Mouse (Mus musculus) spleen, adult 2 months (tissue): ENCODE data around the gene Park7.

Source experiments
- CTCF ChIP-seq: fragments of 200-500 bp; IDR thresholded peaks from 2 replicates; pipeline ENCODE4 v1.5.1; 2011; ENCODE audit warnings: mild to moderate bottlenecking, inconsistent platforms; ENCODE audit not compliant: insufficient read depth, insufficient read length, insufficient replicate concordance; ENCODE audit errors: extremely low read depth
- POLR2A ChIP-seq: fragments of 200-500 bp; IDR thresholded peaks from 2 replicates; pipeline ENCODE4 v1.6.1; 2011; ENCODE audit warnings: low read depth, low read length, inconsistent platforms

DNA sequence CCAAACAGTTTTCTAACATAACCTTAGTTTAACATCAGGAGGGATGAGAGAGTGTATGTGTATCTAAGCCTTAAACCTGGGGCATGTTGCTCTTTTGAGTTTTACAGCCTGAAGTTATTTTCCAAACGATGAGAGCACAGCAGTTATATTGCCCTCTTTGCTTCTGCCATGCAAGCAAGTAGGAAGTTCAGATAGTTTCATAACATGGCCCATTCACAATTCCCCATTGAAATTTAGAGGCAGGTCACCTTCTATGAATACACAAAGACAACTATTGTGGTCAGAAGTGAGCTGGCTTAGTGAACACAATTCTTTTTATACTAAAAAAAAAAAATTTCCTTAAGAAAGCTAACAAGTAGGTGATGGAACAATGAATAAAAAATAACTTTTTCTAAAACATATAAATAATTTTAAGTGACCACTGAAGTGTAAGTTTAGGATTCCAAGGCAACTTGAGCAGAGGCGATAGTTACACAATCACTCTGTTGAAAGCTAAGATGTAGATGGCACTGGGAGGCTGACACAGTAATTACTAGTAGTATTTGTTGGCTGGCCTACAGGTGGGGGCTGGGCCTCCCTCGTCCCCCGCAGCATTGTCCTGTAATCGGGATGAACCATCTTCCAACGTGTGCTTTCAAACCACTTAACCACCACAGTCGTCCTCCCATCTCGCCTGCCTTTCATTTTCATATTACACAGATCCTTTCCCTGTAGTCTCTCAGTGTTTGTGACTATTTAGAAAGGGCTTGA lies 51.4 kb downstream of the Park7 start:
- TF ChIP-seq CTCF (no peak), POLR2A (no peak)
